Mouse (Mus musculus): ENCODE measurements around the gene Olig1. TPM values are rescaled to one million over a fixed set of nuclear protein-coding genes. Genes with fewer than 3 reads are reported as not detected.

Olig1 gene
- polyA plus RNA-seq, 1 experiment from 2014 or later = 3.3 TPM

DNA sequence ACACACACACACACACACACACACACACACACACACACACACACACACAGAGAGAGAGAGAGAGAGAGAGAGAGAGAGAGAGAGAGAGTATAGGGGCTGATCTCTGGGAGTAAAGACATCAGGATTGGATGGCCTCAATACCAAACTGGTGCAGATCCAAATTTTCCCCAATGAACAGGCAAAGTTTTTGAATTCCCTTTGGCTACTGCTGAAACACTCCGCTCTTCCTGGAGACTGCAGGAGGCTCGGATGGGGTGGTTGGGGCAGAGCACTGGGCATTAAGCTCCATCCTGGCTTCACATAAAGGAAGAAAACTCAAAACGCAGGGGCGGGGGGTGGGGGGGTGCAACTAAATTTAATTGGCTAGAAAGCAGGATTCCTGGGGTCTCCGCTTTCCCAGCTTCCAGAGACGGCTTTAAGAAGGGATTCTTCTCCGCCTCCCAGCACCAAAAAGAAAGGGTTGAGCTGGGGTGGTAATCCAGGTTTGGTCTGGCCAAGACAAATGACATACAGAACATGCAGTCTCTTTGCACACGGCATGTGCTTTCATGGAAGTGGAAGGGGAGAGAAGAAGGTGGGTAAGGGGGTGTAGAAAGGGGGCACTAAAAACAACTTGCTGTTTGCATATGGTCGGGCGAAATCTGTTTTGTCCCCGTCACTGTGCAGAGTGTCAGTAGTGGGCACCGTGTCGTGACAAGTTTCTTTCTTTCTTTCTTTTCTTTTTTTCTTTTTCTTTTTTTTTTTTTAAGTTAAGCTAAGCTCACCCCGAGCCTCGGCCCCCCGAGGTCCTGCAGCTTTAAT, 31.3 kb downstream of the Olig1 start:
- no peaks in the 10 kb centered on the region for H3K9me3 ChIP-seq
- H3K4me3 ChIP-seq = 0 out of 2 replicates have a peak overlapping the region, but pooled peaks have one; percentile 4
- WGBS = 30% methylated on average over 16 of the region's 16 CpGs
- H3K27me3 ChIP-seq (replicated peaks; ENCODE audit: low read depth, poor library complexity, severe bottlenecking) = peaks cover 100% of the 10 kb centered on the region
- no peaks in the 10 kb centered on the region for H3K36me3 ChIP-seq (replicated peaks)
- no peak overlapping the region for H3K27ac ChIP-seq (replicated peaks)
- DNase-seq (ENCODE audit: low spot score) = no peak
- H3K4me1 ChIP-seq = peaks cover 25% of the 10 kb centered on the region

DNA sequence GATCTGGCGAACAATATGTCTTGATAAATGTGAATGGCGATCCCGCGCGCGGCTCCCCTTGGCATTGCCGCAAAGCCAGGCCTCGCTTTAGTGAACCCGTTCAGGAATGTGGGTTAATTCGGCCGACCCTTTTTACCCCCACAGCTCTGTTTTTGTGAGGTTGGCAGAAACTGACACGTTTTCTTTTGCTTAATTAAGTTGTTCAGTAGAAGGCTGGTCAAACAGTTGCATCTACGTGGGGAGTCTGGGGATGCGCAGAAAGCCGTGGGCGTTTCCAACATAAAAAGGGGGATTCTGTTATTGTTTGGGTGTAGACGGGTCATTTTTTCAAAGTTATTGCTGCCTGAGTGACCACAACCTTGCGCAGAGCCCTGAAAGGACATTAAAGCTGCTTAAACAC, 31.9 kb downstream of the Olig1 start:
- 0 out of 2 replicates have a peak overlapping the region, but pooled peaks have one; percentile 4 for H3K4me3 ChIP-seq
- H3K9me3 ChIP-seq = no peaks in the 10 kb centered on the region
- WGBS = 43% methylated on average over 18 of the region's 18 CpGs
- H3K27ac ChIP-seq (replicated peaks) = no peak overlapping the region
- no peaks in the 10 kb centered on the region for H3K36me3 ChIP-seq (replicated peaks)
- peaks cover 100% of the 10 kb centered on the region for H3K27me3 ChIP-seq (replicated peaks; ENCODE audit: low read depth, poor library complexity, severe bottlenecking)
- H3K4me1 ChIP-seq = peaks cover 22% of the 10 kb centered on the region
- peak; percentile 34 for DNase-seq (ENCODE audit: low spot score)

DNA sequence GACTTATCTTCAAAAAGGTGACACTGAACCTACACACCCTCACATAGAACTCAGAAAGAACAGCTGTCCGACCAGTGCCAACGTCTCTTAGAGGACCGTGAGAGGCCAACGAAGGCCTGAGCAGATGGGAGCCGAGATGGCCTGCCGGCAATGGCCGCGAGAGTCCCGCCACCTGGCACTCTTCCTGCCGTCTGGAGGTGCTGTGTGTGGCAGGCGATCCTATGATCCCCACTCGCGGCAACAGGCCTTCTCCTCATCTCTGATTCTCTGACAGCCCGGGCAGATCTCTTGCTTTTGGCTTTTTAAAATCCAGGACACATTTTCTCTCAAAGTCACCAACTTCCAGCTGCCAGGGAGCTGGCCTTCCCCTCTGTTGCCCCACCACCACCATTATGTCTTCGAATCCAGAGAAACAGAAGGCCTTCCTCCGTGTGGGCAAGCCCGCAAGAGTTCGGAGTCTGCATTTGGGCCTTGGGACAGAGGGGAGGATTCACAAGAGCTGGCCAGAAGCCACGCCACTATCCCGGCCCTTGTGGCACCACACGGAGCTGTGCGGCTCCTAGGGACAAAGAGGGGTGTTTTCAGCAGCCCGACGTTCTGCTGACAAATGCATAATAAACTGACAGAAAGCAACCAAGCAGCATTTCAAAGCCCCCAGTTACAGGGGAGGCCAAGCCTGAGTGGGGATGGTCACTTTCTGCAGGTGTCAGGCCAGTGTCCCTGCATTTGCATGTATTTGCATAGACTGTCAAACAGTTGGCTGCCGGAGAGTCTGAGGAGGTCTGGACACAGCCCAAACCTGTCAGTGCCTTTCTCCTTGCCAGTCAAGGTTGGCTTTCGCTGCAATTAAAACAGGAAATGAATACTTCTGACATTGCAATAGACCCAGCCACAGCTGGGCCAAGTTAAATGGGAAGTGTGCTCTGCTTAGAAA, 34.5 kb downstream of the Olig1 start:
- H3K4me3 ChIP-seq = no peak overlapping the region
- H3K9me3 ChIP-seq = no peaks in the 10 kb centered on the region
- peaks cover 100% of the 10 kb centered on the region for H3K27me3 ChIP-seq (replicated peaks; ENCODE audit: low read depth, poor library complexity, severe bottlenecking)
- 51% methylated on average over 26 of the region's 26 CpGs for WGBS
- no peak for DNase-seq (ENCODE audit: low spot score)
- H3K36me3 ChIP-seq (replicated peaks) = no peaks in the 10 kb centered on the region
- peaks cover 12% of the 10 kb centered on the region for H3K4me1 ChIP-seq
- no peak overlapping the region for H3K27ac ChIP-seq (replicated peaks)

DNA sequence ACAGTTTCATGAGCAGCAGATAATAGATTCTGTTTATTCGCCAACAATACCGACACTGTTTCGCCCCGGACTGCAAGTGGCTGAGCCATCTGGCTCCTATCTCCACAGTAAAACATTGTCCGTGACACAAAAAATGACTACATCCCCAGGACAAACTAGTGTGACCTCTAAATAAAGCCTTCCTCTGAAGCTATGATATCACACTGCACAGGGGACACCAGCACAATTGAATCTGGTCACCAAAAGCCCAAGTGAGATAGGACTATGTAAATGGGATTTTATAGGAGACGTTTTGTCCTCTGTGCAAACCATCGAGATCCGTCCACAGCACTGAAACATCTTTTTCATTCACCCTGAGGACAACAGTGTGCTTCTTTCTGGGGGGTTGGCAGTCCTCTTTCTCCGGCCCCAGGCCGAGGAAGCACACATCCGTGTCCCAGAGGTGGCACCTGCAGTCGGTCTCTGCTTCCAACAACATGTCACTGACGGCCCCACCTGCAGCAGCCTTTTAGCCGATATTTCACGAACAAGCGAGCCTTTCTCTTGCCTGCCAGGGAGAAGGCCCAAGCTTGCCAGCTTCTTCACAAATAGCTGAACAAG, 36.0 kb downstream of the Olig1 start:
- H3K27ac ChIP-seq (replicated peaks) = no peak overlapping the region
- WGBS = 62% methylated on average over 16 of the region's 16 CpGs
- no peaks in the 10 kb centered on the region for H3K9me3 ChIP-seq
- peaks cover 99% of the 10 kb centered on the region for H3K27me3 ChIP-seq (replicated peaks; ENCODE audit: low read depth, poor library complexity, severe bottlenecking)
- H3K4me1 ChIP-seq = peaks cover 12% of the 10 kb centered on the region
- H3K4me3 ChIP-seq = no peak overlapping the region
- no peaks in the 10 kb centered on the region for H3K36me3 ChIP-seq (replicated peaks)
- DNase-seq (ENCODE audit: low spot score) = no peak

DNA sequence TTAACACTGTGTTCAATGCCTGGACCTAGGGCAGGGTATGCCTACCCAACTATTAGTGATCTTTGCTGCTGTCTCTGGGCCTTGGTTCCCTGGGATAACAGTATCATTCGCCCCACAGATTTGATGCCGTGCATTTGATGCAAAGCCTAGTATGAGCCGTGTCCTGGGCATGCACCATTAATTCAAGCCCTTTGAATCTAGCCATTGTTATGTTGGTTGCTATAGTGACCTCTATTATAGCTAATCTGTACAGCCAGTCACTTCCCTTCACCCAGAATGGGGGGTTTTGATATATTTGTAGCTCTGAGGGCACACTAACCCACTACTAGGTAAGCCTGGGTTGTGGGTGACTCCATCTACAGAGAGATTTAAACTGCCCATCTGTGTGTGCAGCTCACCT, 40.3 kb downstream of the Olig1 start:
- Histone ChIP-seq H3K36me3 (replicated peaks) (no peaks in the 10 kb centered on the region), H3K9me3 (no peaks in the 10 kb centered on the region), H3K4me1 (peaks cover 4% of the 10 kb centered on the region; the same call in 1 of the 2 replicates), H3K4me3 (no peak overlapping the region), H3K27me3 (replicated peaks; ENCODE audit: low read depth, poor library complexity, severe bottlenecking) (peaks cover 95% of the 10 kb centered on the region), H3K27ac (replicated peaks) (no peak overlapping the region)
- no peak for DNase-seq (ENCODE audit: low spot score)
- 78% methylated on average over 3 of the region's 3 CpGs for WGBS

DNA sequence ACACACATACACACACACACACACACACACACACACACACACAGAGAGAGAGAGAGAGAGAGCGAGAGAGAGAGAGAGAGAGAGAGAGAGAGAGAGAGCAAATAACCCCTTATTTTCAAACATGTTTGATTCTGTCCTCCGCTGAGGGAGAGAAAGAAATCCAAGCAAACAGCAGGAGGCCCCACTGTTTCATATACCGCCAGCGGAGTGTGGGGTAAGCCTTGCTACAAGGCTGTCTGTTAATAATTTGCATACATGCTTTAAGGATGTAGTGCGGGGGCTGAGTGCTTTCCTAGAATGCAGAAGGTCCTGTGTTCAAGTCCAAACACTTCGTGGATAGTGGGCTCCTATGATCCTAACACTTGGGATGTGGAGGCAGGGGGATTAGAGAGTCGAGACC, 43.3 kb downstream of the Olig1 start:
- Histone ChIP-seq H3K27ac (replicated peaks) (no peak overlapping the region), H3K4me1 (no peaks in the 10 kb centered on the region), H3K36me3 (replicated peaks) (no peaks in the 10 kb centered on the region), H3K4me3 (no peak overlapping the region), H3K27me3 (replicated peaks; ENCODE audit: low read depth, poor library complexity, severe bottlenecking) (peaks cover 81% of the 10 kb centered on the region), H3K9me3 (no peaks in the 10 kb centered on the region)
- no peak for DNase-seq (ENCODE audit: low spot score)
- WGBS = 65% methylated on average over 7 of the region's 7 CpGs

DNA sequence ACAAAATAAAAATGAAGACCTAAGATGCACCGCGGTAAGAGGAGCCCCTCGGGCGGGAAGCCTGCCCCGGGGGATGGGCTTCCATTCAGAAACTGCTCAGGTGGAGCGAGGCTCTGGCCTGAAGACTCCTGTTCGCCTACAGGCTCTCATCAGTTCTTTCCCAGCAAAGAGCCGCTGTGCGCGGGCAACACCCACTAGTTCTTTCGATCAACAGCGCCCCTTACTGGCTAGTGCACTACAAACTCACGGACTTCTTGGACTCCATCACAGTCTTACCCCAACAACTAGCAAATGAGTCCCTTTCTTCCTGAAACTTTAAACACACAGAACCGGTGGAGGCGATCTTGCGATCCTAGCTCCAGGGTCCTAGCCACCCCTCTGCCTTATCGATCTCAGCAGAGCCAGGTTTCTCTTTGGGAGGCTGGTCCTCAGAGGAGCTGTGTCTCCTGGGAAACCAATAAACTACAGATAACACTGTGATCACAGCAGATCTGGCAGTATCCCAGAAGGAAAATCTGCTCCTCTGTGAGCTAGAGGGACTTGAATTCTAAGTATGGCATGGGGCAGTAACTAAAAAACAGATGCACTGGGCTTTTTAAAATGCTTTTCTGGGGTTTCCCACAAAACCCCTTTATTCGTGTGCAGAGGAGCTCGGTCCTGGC, 44.7 kb downstream of the Olig1 start:
- H3K4me3 ChIP-seq = no peak overlapping the region
- no peaks in the 10 kb centered on the region for H3K4me1 ChIP-seq
- WGBS = 8% methylated on average over 19 of the region's 19 CpGs
- peak; percentile 82 for DNase-seq (ENCODE audit: low spot score)
- H3K36me3 ChIP-seq (replicated peaks) = no peaks in the 10 kb centered on the region
- no peak overlapping the region for H3K27ac ChIP-seq (replicated peaks)
- H3K27me3 ChIP-seq (replicated peaks; ENCODE audit: low read depth, poor library complexity, severe bottlenecking) = peaks cover 78% of the 10 kb centered on the region
- no peaks in the 10 kb centered on the region for H3K9me3 ChIP-seq

DNA sequence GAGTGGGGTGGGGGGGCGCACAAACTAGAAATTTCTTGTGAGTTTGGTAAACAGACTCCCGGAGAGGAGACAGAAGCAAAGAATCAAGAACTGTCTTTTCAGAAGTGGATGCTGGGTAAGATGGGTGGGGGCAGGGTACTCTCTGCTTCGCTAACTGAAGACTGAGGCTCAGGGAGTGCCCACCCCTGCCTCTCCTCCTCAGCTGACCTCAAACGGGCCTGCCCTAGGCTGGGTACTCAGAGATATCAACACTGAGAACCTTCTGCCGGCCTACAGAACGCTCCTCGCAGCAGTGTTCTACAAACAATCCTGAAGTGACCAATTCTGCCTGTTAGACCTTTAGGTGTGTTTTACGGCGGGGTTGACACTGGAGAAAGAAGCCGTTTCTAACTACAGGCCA, 50.6 kb downstream of the Olig1 start:
- Histone ChIP-seq H3K27ac (replicated peaks) (no peak overlapping the region), H3K27me3 (replicated peaks; ENCODE audit: low read depth, poor library complexity, severe bottlenecking) (peaks cover 50% of the 10 kb centered on the region), H3K4me3 (no peak overlapping the region), H3K36me3 (replicated peaks) (no peaks in the 10 kb centered on the region), H3K4me1 (peaks cover 5% of the 10 kb centered on the region; the same call in 1 of the 2 replicates), H3K9me3 (no peaks in the 10 kb centered on the region)
- WGBS = 71% methylated on average over 10 of the region's 10 CpGs
- no peak for DNase-seq (ENCODE audit: low spot score)

DNA sequence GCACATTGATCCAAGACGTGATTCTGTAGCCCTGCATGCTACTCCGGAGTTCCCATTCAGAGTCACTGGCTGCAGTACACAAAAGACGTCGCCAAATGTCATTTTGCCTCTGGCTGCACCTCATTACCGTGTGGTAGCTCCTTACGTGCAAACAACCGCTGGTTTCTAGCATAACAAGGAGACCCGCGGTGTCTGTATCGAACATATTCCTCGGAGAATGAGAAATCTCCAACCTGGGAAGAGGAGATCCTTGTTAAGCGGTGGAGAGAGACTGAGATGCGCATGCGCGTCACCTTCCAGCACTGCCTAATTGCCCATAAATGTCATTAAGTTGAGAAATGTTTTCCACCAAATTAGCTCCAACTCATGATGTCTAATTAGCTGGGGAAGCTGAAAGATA, 51.0 kb downstream of the Olig1 start:
- Histone ChIP-seq H3K4me1 (peaks cover 5% of the 10 kb centered on the region; the same call in 1 of the 2 replicates), H3K27ac (replicated peaks) (no peak overlapping the region), H3K27me3 (replicated peaks; ENCODE audit: low read depth, poor library complexity, severe bottlenecking) (peaks cover 46% of the 10 kb centered on the region), H3K9me3 (no peaks in the 10 kb centered on the region), H3K4me3 (no peak overlapping the region), H3K36me3 (replicated peaks) (no peaks in the 10 kb centered on the region)
- no peak for DNase-seq (ENCODE audit: low spot score)
- WGBS = 68% methylated on average over 15 of the region's 15 CpGs

Other genes with a start within 250 kb of the Olig1 start
- gene Paxbp1, start 225.2 kb upstream of the Olig1 start, polyA plus RNA-seq (2016; fragmentation: Nextera tagmentation; extraction: Ambion mirVana) = 66.9 and 79.2 TPM in 2 replicates
- 0.15 TPM in 1 of 2 replicates, not detected in the other for gene 4932438H23Rik, start 174.7 kb upstream of the Olig1 start, polyA plus RNA-seq (2016; fragmentation: Nextera tagmentation; extraction: Ambion mirVana)
- gene Olig2, start 44.3 kb upstream of the Olig1 start, polyA plus RNA-seq (2016; fragmentation: Nextera tagmentation; extraction: Ambion mirVana) = 2.3 and 3.4 TPM in 2 replicates
- 29.7 and 31.0 TPM in 2 replicates for gene Ifnar2, start 103.0 kb downstream of the Olig1 start, polyA plus RNA-seq (2016; fragmentation: Nextera tagmentation; extraction: Ambion mirVana)
- gene Gm21970, start 121.9 kb downstream of the Olig1 start, polyA plus RNA-seq (2016; fragmentation: Nextera tagmentation; extraction: Ambion mirVana) = not detected in 2 replicates
- gene Il10rb, start 136.4 kb downstream of the Olig1 start, polyA plus RNA-seq (2016; fragmentation: Nextera tagmentation; extraction: Ambion mirVana) = 7.8 and 8.9 TPM in 2 replicates
- gene Ifnar1, start 215.5 kb downstream of the Olig1 start, polyA plus RNA-seq (2016; fragmentation: Nextera tagmentation; extraction: Ambion mirVana) = 56.9 and 57.6 TPM in 2 replicates